Mouse (Mus musculus): ENCODE measurements around the gene Adi1.

Gene Adi1

DNA sequence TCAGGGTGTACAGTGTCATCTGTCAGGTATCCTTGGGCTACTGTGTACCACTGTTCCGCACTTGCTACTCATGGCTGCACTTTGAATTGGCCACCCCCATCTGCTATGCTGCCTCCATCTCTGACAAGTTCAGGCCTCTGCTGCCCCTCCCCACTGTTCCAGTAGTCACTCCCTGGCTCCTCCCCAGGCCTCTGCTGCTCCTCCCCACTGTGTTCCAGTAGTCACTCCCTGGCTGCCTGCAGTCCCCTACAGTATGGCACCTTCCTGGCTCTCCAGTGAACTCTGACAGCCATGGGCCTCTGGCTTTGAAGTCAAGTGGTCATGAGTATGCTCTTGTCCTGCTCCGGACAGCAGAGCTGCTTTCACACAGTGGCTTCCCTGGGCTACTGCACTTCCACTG, 19.2 kb downstream of the Adi1 start:
- peak; percentile 69 for DNase-seq (ENCODE audit: low read depth)

DNA sequence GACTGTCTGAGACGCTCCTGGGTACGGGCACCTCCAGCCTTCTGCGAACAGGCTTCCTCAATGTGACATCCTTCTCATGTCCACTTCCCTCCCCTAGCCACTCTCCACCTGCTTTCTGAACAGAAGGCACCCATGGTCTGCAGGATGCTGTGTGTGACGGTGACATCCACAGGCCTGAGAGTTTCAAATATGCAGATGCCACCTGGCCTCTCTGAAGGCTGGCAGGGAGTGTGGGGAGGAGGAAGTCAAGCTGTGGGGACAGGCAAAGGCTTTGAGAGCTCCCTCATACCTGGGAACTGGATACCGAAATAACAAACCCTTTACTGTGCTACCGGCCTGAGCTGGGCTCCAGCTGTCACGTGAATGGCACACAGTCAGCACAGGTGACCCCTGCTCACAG, 19.7 kb downstream of the Adi1 start:
- no peak for DNase-seq (ENCODE audit: low read depth)

DNA sequence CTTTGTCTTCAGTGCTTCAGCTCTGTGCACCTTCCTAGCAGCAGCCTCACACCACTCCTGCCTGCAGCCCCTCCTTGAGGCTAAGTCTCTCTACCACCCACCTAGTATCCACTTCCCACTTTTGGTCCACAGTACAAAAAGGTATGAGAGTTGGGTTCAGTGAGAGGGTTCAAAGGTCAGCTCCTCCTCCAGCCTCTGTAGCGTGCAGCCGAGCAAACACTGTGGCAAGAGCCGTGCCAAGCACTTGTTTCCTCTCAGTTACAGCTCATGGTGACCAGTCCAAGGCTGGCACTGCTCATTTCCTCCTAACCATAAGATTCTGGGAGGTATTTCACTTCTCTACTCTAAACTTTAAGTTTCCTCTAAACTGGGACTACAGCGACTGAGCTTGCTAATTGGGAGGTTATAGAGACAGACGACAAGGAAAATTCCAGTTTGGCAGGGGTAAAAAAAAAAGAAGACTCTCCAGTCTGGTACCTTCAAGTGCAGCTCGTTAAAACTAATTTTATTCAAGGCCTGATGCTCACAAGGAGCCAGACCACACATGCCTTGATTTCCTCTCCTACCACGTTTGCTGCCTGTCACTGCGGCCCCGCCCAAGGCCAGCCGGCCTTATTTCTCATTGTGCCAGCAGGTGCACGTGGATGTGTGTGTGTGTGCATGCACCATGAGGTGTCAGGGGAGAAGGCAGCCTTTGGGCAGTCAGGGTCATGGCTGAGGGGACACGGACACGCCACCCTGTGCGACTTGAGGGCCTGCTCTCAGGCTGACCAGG, 23.0 kb downstream of the Adi1 start:
- DNase-seq (ENCODE audit: low read depth), result no peak

DNA sequence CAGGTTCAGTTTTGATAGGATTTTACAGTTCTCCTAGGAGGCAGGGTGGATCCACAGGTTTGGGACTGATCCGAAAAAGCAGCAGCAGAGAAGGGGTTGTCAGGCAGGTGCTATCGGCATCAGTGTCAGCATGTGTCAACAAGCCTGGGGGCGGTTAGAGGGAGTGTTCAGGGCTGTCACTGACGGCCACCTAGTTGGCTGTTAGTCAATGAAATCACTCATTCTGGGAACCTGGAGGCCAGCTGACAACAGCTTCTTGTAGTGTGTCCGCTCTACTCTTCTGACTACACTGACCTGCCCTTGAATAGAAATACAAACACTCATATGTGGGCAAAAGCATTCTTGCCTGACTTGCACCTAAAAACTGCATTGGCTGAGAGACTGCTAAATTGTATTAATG, 24.1 kb downstream of the Adi1 start:
- DNase-seq (ENCODE audit: low read depth), result no peak

DNA sequence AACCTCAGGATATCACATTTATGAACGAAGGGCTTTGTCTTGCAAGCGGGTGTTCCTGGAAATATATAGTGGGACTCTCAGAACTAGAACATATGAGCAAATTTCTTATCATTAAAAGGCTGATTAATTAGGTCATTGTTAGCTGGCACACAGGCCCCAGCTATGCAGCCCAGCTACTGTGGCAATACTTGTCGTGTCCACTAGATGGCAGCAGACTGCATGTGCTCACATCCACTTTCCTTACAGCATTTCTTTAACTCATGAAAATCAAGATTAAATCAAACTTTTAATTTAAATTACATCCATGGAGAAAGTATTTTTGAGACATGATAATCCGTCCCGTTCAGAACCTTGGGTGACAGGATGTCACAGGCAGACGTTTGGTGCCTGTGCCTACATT, 24.6 kb downstream of the Adi1 start:
- DNase-seq (ENCODE audit: low read depth), result peak; percentile 83

DNA sequence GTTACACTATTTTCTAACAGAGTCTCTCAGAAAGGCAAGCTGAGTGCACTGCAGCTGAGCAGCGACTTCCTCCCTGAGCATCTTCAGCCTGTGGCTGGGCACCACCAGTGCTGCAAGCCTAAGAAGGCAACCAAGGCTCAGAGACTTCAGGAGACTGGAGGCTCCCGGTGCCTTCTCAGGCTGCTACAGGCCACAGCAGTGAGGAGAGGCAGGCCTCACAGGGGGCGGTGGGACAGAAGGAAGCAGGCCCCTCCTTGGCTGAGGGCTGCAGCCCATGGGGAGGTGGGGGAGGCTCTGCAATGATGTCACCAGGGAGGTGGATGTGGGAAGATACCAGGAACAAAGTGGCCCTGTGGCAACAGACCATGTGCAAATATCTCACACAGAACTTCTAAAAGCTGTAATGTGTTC, 25.1 kb downstream of the Adi1 start:
- DNase-seq (ENCODE audit: low read depth), result no peak

DNA sequence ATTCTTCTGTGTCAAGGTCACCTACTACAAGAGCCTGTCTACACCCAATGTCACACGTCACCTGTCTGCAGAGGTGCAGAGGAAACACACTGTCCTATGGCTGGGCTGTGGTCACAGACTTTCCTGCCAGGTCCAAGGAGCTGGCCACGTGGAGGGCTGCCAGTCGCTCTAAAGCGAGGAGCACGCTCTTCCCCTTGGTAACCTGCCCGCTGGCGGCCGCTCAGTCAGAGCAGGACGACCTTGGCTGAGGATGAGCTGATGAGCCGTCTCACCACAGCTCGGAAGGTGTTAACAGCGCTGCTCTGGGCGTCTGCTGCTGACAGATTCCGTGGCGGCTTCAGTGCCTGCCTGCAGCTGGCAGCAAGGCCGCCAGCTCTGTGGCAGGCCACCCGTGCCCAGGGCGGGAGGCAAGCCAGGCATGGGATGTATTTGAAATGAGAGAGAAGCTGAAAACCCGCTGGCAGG, 25.6 kb downstream of the Adi1 start:
- no peak for DNase-seq (ENCODE audit: low read depth)

DNA sequence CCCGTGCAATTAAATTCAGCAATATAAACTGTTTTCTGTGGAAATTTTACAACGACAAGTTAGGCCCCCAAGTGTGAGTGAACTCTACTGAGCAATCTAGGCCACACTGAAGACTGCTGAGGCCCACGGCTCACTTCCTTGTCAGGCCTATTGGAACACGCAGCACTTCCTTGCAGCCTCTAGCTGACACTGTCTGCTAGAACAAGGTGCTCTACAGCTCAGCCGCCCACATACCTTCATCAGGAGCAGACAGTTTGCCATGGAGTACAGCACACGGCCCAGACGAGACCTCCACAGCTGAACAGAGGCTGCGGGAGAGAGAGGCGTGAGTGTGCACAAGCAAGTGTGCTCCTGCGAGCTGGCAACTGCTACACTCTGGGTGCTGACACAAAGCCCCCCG, 26.3 kb downstream of the Adi1 start:
- no peak for DNase-seq (ENCODE audit: low read depth)

DNA sequence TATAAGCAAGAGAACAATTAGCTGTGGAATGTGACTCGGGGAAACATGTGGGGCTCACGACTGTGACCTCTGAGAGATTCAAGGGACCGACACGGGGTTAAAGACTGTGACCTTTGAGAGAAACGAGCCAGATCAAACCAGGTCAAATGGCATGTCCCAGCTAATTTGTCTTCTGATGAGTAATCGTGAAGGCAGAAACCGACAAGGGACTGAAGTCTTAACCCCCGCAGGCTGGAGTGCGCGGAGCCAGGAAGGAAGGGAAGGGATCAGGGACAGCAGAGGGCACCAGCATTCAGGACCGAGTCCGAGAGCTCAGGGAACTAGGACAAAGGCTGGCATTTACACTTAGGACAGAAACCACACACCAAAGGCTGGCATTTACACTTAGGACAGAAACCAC, 29.4 kb downstream of the Adi1 start:
- DNase-seq (ENCODE audit: low read depth), result no peak

DNA sequence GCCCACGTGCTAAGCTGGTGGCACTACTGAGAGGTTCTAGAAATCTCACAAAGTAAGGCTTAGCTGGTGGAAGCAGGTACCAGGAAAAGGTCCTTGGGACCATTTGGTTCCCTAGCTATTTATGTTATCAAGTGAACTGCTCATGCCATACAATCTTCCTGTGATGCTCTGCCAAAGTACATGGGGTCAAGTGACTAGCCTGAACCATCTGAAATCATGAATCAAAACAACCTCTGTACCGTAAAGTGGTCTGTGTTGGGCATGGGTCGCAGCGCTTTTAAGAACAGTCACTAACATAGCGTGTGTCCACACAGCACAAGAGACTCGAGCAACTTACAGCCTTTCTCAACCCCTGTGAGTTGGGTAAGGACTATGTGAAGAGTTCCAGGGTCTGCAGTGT, 30.2 kb downstream of the Adi1 start:
- DNase-seq (ENCODE audit: low read depth), result no peak

DNA sequence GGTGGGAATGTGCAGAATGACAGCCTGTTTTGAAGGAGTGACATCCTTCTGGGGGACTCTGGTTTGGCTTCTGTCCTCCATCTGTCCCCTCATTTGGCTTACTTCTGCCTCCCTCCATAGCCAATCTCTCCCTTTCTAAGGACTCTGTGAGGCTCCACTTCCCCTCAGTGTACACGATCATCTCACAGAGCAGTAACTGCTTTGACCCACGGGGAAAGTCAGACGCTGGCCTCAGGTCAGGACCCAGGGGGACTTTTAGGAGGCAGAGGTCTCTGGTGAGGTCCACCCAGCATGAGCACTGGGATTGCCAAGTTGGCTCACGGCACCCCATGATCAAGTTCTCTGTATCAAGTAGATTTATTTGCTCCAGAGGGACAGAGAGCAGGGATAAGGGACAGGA, 33.1 kb downstream of the Adi1 start:
- DNase-seq (ENCODE audit: low read depth), result no peak

DNA sequence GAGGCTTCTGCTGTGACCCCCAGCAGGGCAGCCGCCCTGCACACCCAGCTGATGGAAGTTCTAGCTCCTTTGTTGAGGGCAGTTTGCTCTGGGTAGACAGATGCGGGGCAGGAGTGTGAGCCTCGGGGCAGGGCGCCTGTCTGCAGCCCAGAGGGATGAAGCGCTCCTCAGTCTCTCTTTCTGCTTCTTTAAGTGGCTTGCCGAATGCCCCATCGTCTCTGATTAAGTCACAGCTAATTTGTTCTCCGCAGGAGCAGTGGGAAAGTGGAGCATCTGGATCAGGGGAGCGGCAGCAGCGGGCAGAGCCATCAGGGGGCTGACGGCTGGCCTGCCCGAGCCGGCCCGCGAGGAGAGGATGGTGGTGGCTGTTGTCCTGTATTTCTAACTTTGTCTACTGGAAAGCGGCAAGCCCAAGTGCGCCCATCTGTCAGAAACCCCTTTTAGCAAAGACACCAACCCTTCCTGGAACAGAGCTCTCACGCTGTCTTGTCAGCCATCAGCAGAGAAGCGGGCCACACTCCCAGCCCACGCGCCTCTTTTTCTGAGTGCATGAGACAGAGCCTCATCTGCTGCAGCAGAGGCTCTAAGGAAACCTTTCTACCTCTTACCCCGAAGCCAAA, 35.6 kb downstream of the Adi1 start:
- DNase-seq (ENCODE audit: low read depth), result no peak

DNA sequence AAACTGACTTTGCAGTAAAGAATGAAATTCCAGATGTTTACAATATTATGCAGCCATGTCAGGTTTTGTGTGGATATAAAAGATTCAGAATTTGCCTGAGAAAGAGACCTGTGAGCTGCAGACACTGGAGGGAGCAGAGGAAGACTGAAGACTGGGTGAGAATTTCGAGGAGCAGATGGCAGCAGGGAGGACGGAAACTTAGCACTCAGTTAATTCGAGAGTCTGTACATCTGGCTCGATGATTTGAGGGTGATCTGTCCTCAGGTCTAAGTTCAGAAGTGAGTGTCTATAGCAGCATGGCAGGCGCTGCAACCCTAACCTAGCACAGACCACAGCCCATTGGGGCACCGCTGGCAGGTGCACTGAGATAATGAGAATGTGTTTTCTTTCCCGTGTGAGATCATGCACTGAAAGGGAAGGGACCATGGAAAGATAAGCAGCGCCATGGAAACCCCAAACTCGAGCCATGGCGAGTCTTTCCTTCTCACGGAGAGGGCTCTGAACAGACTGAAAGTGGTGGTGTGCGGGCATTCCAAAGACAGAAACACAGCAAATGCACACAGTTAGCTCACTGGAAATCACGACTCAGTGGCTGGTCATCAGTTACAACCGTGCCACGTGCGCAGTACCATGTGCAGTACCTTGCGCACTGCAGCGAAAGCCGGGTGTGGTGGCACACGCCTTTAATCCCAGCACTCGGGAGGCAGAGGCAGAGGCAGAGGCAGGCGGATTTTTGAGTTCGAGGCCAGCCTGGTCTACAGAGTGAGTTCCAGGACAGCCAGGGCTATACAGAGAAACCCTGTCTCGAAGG, 40.0 kb downstream of the Adi1 start:
- DNase-seq (ENCODE audit: low read depth), result no peak

DNA sequence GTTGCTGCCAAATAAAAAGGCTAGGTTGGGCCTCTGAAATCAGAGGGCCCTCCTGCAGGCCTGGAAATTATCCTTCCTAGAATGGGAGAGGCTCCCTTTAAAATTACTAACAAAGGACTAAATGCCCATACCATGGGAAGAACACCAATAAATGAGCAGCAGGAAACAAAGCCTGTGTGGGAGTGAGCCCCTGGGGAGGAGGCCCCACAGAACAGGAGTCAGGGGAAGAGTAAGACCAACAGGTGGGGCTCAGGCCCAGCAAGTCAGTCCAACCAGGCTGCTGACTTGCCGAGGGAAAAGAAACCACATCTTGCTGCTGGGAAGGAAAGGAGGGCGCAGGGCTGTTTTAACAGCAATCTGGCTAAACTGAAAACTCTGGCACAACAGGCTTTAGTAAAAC, 42.0 kb downstream of the Adi1 start:
- DNase-seq (ENCODE audit: low read depth), result no peak

DNA sequence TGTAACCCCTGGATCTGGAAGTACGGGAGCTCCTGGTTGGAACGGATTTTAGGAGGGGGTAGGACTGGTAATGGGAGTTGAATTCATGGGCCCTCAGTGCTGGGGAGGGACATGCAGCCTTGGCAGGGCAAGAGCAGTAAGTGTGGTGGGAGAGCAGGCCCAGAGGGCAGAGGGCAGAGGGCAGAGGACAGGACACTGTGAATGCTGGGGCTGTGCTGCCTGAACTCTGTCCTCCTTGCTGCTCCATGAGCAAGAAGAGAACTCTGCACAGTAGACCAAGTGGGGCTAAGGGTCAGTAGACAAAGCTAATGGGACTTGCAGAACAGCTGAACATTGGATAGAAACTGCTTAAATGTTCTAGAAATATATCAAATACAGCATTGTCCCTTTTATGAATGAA, 43.1 kb downstream of the Adi1 start:
- DNase-seq (ENCODE audit: low read depth), result no peak

DNA sequence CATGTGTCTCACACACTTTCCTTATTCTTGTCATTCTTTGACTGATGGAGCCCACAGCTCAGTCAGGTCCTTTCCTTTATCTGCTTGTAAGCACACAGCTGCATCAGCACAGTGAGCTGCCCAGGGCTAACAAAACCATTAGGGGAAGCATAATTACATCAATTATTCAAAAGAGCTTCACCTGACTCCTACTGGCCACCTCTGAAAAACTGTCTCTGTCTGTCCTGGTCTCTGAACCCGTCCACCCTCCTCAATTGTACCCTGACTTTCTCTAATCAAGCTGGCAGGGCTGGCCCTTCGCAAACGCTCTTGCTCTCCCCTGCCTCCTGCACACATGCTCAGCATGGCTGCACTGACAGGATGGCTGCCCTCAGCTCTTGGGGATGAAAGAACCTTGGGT, 49.3 kb downstream of the Adi1 start:
- DNase-seq (ENCODE audit: low read depth), result no peak

DNA sequence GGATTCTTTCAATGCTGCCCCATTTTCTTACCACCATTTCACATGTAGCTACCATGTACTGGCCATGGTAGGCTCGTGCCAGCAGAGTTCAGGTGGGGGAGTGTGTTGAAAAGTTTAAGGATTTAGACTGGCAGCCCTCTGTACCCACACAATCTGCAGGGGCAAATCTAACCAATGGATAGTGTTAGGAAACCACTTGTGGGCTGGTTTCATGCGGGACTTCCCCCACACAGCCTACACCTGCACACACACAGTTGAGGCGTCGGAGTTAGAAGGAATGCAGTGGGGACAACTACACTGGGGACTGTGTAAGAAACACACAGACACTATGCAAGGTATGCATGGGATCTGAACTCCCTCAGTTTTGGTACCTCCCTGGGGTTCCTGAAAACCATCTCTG, 51.2 kb downstream of the Adi1 start:
- no peak for DNase-seq (ENCODE audit: low read depth)

DNA sequence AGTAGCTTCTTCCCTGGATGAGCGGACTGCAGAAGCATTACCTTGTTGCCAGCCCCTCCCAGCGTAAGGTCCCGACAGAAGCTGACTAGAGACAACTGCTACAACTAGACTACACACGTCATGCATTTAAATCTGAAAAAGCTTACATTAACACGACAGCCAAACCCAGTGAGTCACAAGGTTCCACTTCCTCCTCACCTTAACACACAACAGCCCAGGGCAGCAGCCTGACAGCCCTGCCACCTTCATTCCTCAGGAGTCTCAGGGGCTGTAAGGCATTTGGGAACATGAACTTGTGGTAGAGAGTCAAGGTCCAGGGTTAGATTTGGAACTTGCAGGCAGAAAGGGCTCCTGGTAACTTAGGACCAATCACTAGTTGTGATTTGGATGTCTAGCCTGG, 52.0 kb downstream of the Adi1 start:
- no peak for DNase-seq (ENCODE audit: low read depth)
